Mouse (Mus musculus) naive thymus-derived CD4-positive, alpha-beta T cell, adult 5 months (primary cell): ENCODE data around the gene Prrx1. TPM values are rescaled to one million over a fixed set of nuclear protein-coding genes. Genes with fewer than 3 reads are reported as not detected.

Experiments used
- polyA plus RNA-seq: library from polyadenylated mRNA; unstranded; fragments of 100-300 nt; shearing (Covaris generic); gene quantifications from one replicate; pipeline ENCODE4 v1.2.1, GENCODE M21; 2017

Prrx1 gene
- polyA plus RNA-seq: 0.05 TPM

DNA sequence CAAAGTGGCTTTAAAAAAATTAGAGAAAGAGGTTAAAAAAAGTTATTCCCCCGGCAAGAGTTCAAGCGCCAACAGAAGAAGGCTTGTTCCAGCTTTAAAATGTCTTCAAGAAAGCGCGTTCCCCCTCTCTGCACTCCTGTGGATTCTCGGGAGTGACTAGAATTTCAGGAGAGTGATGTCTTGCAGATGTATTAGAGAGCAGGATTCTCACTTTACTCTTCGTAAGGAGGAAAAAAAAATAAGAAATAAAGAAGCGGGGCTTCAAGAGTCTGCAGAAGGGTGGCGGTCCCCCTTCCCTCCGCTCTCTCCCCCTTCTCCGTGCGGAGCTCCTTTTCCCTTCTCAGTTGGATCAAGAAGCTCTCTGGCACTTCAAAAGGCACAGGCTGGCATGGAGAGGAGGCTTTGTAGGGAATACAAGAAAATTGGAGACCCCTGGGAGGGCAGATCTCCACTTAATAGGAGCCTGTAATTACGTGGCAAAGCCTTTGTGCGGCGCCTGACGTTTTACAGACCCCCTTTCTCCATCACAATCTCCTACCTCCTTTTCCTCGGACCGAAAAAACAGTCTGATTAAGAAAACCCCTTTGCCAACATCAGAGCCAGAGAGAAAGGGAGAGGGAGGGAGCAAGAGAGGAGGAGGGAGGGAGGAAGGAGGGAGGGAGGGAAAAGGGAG, at the start of gene Prrx1:
TSS of gene Prrx1 (minus strand) at position 610 of the 673 bp plus-strand sequence.

Other genes starting within 250 kb of the Prrx1 start
- not detected for gene Mroh9, start 228.0 kb downstream of the Prrx1 start, polyA plus RNA-seq
- 9.6 TPM for gene Gorab, start 90.0 kb upstream of the Prrx1 start, polyA plus RNA-seq